Mouse (Mus musculus): ENCODE measurements at regions not wholly inside any gene's neighbourhood (a gene's known extent, or its start where the extent isn't known, plus 50 kb on each side); places are given as distances from the start of the nearest gene placed in this dataset.

DNA sequence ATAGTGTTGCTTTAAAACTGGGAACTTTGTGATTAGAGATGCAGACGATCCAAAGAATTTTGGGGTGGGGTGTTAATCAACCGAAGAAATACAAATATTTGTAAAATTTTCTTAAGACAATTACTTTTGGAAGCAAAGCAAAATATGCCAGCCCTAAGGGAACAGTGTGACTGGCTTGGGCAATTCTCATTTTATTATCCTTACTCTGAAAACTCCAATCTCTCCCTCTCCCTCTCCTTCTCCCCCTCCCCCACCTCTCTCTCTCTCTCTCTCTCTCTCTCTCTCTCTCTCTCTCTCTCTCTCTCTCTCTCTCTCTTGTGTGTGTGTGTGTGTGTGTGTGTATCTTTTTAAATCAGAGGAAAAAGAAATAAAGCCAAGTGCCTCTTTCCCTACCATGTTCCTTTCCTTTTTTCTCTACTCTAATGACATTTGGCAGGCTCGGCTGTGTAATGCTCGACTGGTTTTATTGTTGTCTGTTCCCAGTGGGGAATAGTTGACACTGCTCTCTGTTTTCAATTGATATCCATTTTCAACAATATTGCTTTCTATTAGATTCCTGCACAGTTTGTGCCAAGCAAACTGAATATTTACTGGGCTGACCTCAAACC, 367.5 kb upstream of the Fam92a start:
- 33% methylated on average over 4 of the region's 4 CpGs for WGBS
- peak overlapping the region; percentile 26; the same call in 1 of the 2 replicates for H3K4me3 ChIP-seq
- no peak for DNase-seq (ENCODE audit: extremely low spot score, low spot score)
- no peaks in the 10 kb centered on the region; the same call in 1 of the 2 replicates for H3K27me3 ChIP-seq (ENCODE audit: poor library complexity, severe bottlenecking)
- H3K27ac ChIP-seq = peak overlapping the region; percentile 72; the same call in 1 of the 2 replicates
- H3K4me1 ChIP-seq = peaks cover 25% of the 10 kb centered on the region
- no peaks in the 10 kb centered on the region for H3K9me3 ChIP-seq
- no peaks in the 10 kb centered on the region for H3K36me3 ChIP-seq (replicated peaks)

DNA sequence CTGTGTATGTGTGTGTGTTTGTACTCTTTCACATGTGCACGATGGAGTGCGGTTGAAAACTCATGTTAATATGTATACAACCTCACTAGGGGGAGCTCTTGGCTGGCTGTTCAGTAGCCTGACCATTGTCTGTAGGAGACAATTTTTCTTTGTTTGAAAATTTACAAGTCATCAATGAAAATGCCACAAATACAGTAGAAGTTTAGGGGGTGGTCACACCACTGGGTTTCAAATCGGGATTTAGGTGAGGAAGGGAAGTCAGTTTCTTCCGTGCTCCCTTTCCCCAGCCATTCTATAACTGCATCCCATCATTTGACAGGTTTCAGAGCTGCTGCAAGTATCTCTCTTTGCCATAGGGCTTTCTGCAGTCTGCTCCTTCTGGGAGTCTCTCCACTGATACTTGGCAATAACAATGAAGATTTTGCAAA, 366.9 kb upstream of the Fam92a start:
- Histone ChIP-seq H3K27me3 (ENCODE audit: poor library complexity, severe bottlenecking) (no peaks in the 10 kb centered on the region; the same call in 1 of the 2 replicates), H3K9me3 (no peaks in the 10 kb centered on the region), H3K27ac (peak overlapping the region; percentile 72), H3K36me3 (replicated peaks) (no peaks in the 10 kb centered on the region), H3K4me1 (peaks cover 30% of the 10 kb centered on the region), H3K4me3 (peak overlapping the region; percentile 26; the same call in 1 of the 2 replicates)
- WGBS = 9% methylated on average over 4 of the region's 4 CpGs
- DNase-seq (ENCODE audit: extremely low spot score, low spot score) = peak; percentile 28

DNA sequence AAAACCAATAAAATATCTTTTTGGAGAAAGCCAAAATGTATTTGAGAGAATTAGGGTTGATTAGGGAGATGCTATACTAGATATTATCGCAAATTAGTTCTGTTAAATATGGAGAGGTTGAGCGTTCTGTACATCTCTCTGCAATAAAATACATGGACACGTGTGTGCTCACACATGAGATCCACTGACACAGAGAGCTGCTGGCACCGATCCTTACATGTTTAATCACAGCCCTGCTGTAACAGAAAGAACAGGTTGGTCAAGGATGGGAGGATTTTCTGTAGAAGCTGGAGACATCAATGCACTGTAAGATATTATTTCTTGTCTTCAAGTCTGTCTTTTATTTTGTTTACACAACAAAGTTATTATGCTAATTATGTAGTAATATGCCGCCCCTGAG, 366.2 kb upstream of the Fam92a start:
- H3K27me3 ChIP-seq (ENCODE audit: poor library complexity, severe bottlenecking) = no peaks in the 10 kb centered on the region; the same call in 1 of the 2 replicates
- H3K27ac ChIP-seq = no peak overlapping the region
- no peak for DNase-seq (ENCODE audit: extremely low spot score, low spot score)
- WGBS = 79% methylated on average over 5 of the region's 5 CpGs
- H3K4me1 ChIP-seq = peaks cover 30% of the 10 kb centered on the region
- H3K4me3 ChIP-seq = no peak overlapping the region
- no peaks in the 10 kb centered on the region for H3K9me3 ChIP-seq
- H3K36me3 ChIP-seq (replicated peaks) = no peaks in the 10 kb centered on the region

DNA sequence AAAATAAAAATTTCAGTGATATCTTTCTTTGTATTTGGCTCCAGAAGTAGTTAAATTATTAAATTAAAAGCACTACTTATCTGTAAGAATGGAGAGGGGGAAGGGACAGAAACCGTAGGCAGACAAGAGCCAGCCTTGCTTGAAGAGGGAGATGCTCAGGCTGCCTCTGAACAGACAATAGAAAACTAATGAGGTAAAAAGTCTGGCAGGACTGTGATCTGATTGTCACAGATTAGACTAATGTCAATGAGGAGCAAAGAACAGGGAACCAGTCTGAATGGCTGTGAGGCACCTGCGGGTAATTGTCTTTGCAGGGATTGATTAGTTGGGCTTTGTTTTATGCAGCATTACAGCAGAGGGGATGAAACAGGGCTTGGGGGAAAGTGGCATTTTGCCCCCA, 362.3 kb upstream of the Fam92a start:
- H3K27me3 ChIP-seq (ENCODE audit: poor library complexity, severe bottlenecking) = no peaks in the 10 kb centered on the region; the same call in 1 of the 2 replicates
- no peak overlapping the region for H3K4me3 ChIP-seq
- no peak for DNase-seq (ENCODE audit: extremely low spot score, low spot score)
- H3K27ac ChIP-seq = no peak overlapping the region
- WGBS = 7% methylated on average over 2 of the region's 2 CpGs
- H3K36me3 ChIP-seq (replicated peaks) = no peaks in the 10 kb centered on the region
- peaks cover 15% of the 10 kb centered on the region for H3K4me1 ChIP-seq
- no peaks in the 10 kb centered on the region for H3K9me3 ChIP-seq

DNA sequence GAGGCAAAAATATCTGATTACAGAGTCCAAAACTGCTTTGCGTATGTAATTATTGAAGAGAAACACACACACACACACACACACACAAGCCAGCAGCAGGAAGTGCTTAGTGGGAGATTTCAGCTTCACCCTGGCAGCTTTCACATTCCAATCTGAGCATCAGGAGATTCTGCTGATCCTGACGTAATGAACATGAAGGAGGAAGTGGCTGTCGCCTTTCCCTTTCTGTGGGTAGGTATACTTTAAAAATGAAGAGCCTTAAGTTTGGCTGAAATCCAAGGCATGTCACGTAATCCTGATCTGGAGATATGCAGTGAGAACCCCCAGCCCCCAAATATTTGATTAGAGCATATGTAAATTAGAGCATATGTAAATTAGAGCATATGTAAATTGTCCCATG, 361.1 kb upstream of the Fam92a start:
- H3K27ac ChIP-seq = no peak overlapping the region
- WGBS = 81% methylated on average over 4 of the region's 4 CpGs
- H3K36me3 ChIP-seq (replicated peaks) = no peaks in the 10 kb centered on the region
- no peak overlapping the region for H3K4me3 ChIP-seq
- no peaks in the 10 kb centered on the region for H3K9me3 ChIP-seq
- H3K4me1 ChIP-seq = peaks cover 10% of the 10 kb centered on the region
- H3K27me3 ChIP-seq (ENCODE audit: poor library complexity, severe bottlenecking) = no peaks in the 10 kb centered on the region; the same call in 1 of the 2 replicates
- no peak for DNase-seq (ENCODE audit: extremely low spot score, low spot score)

DNA sequence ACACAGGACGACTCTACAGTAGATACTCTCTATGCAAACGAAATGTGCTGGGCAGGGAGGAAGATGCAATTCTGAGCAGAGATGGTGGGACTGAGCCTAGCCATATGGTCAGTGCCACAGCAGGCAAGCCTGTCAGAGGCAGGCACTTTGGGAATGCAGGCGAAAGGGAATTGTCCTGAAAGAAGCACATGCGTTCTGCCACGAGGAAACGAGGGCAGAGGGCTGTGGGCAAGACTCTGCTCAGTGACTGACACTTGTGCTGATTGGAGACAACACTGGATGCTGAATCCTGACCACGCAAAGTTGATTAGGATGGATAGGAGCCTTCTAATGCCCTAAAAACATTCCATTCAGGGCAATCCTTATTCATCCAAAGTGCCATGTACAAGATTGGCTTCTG, 350.5 kb upstream of the Fam92a start:
- Histone ChIP-seq H3K27ac (no peak overlapping the region), H3K4me3 (no peak overlapping the region), H3K9me3 (no peaks in the 10 kb centered on the region), H3K27me3 (ENCODE audit: poor library complexity, severe bottlenecking) (no peaks in the 10 kb centered on the region), H3K36me3 (replicated peaks) (no peaks in the 10 kb centered on the region), H3K4me1 (peaks cover 11% of the 10 kb centered on the region)
- WGBS = 77% methylated on average over 7 of the region's 7 CpGs
- DNase-seq (ENCODE audit: extremely low spot score, low spot score) = no peak

DNA sequence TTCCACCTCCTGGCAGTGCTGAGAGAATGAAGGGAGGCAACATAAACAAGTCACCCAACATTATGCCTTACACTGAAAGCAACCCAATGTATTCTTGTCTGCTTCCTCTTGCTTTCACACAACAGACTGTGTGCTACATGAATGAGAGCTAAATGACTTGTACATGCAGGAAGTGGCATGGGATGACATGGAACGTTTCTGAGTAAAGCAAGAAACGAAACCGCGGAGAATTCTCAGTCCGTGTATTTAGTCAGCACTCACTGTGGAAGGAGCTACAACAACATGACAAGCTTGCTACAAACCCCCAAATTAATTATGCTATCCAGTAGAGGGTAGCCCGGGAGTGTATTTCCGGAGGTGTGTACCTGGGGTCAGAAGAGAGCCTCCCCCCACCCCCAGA, 349.4 kb upstream of the Fam92a start:
- Histone ChIP-seq H3K4me1 (peaks cover 11% of the 10 kb centered on the region), H3K27ac (no peak overlapping the region), H3K4me3 (no peak overlapping the region), H3K9me3 (no peaks in the 10 kb centered on the region), H3K27me3 (ENCODE audit: poor library complexity, severe bottlenecking) (no peaks in the 10 kb centered on the region), H3K36me3 (replicated peaks) (no peaks in the 10 kb centered on the region)
- 93% methylated on average over 7 of the region's 7 CpGs for WGBS
- no peak for DNase-seq (ENCODE audit: extremely low spot score, low spot score)

DNA sequence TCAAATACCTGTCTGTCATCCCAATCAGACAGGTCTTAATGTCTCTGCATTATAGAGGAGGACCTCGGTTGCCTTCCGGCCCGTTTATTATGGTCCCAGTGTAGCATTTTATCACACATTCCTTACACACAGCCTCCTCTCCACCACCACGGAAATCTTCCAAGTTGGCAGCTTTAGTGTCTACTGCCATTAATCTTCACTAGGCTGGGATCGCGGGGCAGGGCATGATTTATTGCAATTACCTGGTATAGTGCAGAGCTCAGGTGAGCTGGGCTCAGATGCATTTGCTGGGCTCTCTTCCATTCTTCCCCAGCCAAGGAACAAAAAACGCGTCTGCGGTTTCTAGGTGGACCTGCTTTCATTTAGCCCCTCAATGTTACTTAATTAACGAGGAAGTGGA, 344.7 kb upstream of the Fam92a start:
- Histone ChIP-seq H3K27ac (no peak overlapping the region), H3K9me3 (no peaks in the 10 kb centered on the region), H3K27me3 (ENCODE audit: poor library complexity, severe bottlenecking) (no peaks in the 10 kb centered on the region), H3K4me3 (no peak overlapping the region), H3K36me3 (replicated peaks) (no peaks in the 10 kb centered on the region), H3K4me1 (peaks cover 11% of the 10 kb centered on the region)
- DNase-seq (ENCODE audit: extremely low spot score, low spot score) = no peak
- 92% methylated on average over 10 of the region's 10 CpGs for WGBS

DNA sequence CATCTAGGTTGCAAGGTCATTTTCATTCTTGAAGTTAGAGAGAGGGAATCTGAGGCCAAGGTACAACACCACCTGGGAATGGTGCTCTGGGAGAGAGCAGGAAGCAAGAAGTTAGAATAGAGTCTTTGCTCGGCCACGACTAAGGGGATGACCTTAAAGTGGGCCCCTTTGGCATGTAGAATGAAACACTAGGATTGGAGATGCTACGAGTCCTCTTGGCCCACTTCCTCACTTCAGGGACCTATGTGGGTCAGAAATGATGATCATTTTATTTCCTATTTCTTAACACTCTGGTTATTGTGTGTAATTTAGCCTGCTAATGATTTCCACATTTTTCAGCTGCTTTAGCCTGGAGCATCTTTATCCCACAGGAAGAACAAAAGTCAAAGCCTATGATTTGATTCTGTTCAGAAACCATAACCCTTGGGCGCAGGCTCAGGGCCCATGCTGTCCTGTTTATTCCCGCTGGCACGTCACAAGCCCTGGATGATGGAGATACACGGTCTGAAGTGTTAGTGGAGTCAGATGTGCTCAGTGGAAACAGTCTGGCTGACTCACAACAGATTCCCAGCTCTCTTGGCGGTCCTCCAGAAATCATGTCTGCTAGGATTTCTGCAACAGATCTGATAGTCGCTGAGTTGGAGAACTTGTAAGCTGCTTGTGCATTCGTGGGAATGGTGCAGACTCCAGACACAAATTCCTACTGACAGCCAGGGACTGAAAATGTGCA, 340.0 kb upstream of the Fam92a start:
- WGBS = 86% methylated on average over 10 of the region's 10 CpGs

DNA sequence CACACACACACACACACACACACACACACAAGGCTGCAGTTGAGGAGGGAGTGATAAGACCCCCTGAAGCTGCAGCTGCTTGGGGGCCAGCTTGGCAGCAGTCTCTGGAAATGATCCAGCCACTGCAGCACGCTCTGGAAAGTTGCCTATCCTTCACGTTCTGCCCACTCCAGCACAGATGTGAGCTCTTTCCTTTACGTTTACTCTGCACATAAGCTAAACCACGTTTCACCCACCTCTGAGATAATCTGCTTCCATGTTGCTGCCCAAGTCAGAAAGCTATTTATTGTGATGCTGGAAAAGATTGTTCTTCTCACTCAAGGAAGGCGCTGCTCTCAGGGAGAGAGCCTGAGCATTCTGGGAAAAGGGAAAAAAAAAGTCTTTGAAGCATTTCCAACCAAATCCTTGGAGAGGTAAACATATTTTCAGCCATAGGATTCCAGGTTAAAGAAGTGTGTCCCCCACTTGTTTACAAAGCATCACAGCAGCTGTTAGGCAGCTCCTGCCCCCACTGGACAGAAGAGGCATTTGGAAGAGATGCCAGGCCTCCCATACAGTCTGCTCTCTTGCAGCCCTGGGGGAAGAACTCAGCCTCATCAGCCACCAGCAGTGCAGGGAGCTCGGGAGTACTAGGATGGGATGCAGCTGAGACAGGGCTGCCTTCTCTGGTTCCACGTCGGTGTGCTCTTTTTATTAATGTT, 335.2 kb upstream of the Fam92a start:
- H3K4me1 ChIP-seq = no peaks in the 10 kb centered on the region
- no peaks in the 10 kb centered on the region for H3K9me3 ChIP-seq
- no peaks in the 10 kb centered on the region for H3K27me3 ChIP-seq (ENCODE audit: poor library complexity, severe bottlenecking)
- no peaks in the 10 kb centered on the region for H3K36me3 ChIP-seq (replicated peaks)
- H3K4me3 ChIP-seq = no peak overlapping the region
- H3K27ac ChIP-seq = no peak overlapping the region
- no peak for DNase-seq (ENCODE audit: extremely low spot score, low spot score)
- WGBS = 54% methylated on average over 8 of the region's 8 CpGs

More for the DNA sequence above, 340.0 kb upstream of the Fam92a start:
- Histone ChIP-seq H3K27ac (no peak overlapping the region), H3K9me3 (no peaks in the 10 kb centered on the region), H3K4me3 (no peak overlapping the region), H3K27me3 (ENCODE audit: poor library complexity, severe bottlenecking) (no peaks in the 10 kb centered on the region), H3K36me3 (replicated peaks) (no peaks in the 10 kb centered on the region), H3K4me1 (no peaks in the 10 kb centered on the region)
- DNase-seq (ENCODE audit: extremely low spot score, low spot score) = no peak

DNA sequence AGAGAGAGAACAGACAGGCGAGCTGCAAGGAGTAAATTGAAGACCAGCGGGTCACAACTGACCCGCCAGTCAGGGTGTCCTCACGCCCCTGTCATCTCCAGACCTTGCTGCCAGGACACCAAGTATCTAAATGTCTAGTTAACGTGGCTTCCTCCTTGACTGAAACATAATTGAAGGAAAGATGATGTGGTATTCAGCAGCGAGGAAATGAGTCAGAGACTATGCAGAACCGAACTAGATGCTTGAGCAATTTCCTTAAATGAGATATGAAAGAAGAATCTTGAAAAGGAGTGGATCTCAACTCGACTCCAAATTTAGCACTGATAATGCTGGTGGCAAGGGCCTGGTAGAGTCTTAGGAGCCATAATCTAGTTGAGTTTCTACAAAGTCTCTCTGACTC, 329.3 kb upstream of the Fam92a start:
- Histone ChIP-seq H3K4me1 (no peaks in the 10 kb centered on the region), H3K4me3 (no peak overlapping the region), H3K36me3 (replicated peaks) (no peaks in the 10 kb centered on the region), H3K9me3 (no peaks in the 10 kb centered on the region), H3K27ac (no peak overlapping the region), H3K27me3 (ENCODE audit: poor library complexity, severe bottlenecking) (no peaks in the 10 kb centered on the region)
- DNase-seq (ENCODE audit: extremely low spot score, low spot score) = no peak
- 88% methylated on average over 8 of the region's 8 CpGs for WGBS

DNA sequence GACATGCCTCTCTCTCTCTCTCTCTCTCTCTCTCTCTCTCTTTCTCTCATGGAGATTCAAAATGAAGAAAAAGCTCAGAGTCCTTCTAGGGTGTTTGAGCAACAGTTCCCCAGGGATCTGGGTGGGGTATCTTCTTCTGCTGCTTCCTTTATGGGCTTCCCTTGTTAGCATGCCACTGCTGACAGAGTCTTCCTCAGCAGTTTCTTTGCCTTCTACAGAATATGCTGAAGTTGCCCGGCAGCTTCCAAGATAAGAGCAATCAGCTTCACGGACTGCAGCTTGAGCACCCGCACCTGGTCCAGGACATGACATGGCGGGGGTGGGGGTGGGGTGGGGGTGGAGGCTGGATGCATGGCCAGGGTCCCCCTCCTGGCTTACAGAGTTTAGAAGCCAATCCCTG, 326.6 kb upstream of the Fam92a start:
- Histone ChIP-seq H3K9me3 (no peaks in the 10 kb centered on the region), H3K27ac (no peak overlapping the region), H3K27me3 (ENCODE audit: poor library complexity, severe bottlenecking) (no peaks in the 10 kb centered on the region), H3K4me3 (no peak overlapping the region), H3K36me3 (replicated peaks) (no peaks in the 10 kb centered on the region), H3K4me1 (no peaks in the 10 kb centered on the region)
- no peak for DNase-seq (ENCODE audit: extremely low spot score, low spot score)
- WGBS = 90% methylated on average over 4 of the region's 4 CpGs

DNA sequence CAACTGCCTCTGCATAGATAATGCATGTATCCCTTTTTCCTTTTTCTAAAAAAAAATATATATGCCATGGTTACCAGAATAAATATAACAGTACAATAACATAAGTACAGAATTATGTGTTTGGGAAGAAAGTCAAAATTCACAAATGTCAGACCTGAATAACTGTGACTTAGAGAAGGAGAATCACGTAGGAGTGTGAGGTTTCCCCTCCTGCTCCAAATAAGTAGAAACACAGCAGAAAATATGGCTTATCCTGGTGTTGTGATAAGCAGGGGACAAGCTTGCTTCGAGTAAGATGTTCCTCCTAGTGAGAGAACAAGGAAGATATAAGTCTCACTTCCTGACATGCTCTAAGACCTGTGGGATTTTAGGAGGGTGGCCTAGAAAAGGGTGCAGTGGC, 320.7 kb upstream of the Fam92a start:
- Histone ChIP-seq H3K4me1 (no peaks in the 10 kb centered on the region), H3K9me3 (no peaks in the 10 kb centered on the region), H3K27ac (no peak overlapping the region), H3K36me3 (replicated peaks) (no peaks in the 10 kb centered on the region), H3K4me3 (no peak overlapping the region), H3K27me3 (ENCODE audit: poor library complexity, severe bottlenecking) (no peaks in the 10 kb centered on the region)
- no peak for DNase-seq (ENCODE audit: extremely low spot score, low spot score)
- WGBS = 85% methylated on average over 2 of the region's 2 CpGs

All from forebrain, embryonic 10.5 days (tissue).